Mouse (Mus musculus) c-Kit-positive CD71-negative TER-119-negative erythroid progenitor cells, embryonic 14.5 days (primary cell): ENCODE measurements around the gene Ptov1.

Experiments used
- DNase-seq: peaks from one replicate; pipeline ENCODE4 v3.0.0-alpha.2; 2013; ENCODE audit warnings: low read depth

Ptov1 gene

DNA sequence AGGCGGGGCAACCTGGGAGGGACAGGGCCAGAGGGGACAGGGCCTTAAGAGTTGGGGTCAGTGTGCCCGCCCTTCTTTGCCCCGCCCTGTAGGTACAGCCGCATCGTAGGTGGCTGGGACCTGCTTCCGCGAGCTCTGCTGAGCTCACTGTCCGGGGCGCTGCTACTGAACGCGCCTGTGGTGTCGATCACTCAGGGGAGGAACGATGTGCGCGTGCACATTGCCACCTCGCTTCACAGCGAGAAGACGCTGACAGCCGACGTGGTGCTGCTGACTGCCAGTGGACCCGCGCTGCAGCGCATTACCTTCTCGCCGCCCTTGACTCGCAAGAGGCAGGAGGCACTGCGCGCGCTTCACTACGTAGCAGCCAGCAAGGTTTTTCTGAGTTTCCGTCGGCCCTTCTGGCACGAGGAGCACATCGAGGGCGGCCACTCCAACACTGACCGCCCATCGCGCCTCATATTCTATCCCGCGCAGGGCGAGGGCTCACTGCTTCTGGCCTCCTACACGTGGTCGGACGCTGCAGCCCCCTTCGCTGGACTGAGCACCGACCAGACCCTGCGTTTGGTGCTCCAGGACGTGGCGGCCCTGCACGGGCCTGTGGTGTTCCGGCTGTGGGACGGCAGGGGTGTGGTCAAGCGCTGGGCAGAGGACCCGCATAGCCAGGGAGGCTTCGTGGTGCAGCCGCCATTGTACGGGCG lies 29.9 kb downstream of the Ptov1 start:
- no peak for DNase-seq

DNA sequence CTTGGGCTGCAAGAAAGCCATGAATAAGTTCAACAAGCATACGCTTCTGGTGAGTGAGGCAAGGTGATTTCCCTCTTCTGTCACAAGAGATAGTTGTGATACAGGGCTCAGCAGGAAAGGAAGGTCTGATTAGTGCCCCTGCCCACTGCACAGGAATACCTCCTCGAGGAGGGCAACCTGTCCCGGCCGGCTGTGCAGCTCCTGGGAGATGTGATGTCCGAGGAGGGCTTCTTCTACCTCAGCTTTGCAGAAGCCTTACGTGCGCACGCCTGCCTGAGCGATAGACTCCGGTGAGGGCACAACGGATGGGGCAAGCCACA lies 30.5 kb downstream of the Ptov1 start:
- no peak for DNase-seq

DNA sequence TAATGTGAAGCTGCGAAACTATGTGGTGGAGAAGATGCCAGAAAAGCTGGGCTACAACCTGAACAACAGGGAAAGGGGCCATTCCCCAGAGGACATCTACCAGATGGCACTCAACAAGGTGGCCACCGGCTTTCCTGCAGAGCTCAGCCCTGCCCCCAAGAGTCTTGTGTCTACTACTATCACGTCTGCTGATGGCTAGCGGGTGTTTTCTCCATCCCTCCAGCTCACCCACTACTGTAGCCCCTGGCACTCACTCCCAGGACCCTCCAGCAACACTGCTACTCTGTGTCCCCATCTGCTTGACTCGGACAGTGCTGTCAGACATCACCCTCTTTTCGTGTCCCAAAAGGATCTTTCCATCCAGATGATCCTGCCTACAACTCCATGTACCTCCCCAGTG lies 31.5 kb downstream of the Ptov1 start:
- no peak for DNase-seq

DNA sequence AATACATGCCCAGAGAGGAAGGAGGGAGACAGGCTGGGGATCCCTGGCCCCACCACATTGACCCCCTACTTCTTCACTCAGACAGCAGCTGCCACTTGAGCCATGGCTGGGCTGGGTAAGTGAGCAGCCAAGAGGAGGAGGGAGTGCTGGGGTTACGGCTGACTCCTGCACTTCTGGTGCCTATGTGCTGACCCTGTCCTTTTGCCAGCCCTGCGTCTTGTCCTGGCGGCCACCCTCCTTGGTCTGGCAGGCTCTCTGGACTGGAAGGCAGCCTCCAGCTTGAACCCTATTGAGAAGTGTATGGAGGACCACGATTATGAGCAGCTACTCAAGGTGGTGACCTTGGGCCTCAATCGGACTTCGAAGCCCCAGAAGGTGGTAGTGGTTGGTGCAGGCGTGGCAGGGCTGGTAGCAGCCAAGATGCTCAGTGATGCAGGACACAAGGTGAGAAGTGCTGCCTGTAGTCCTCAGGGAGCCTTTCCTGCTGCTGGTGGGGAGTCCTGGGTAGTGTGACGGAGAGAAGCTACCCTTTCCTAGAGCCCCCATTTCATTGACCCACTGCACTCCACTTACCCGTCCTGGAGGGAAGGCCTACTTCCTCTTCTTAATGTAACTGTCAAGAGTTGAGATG lies 33.0 kb downstream of the Ptov1 start:
- no peak for DNase-seq

DNA sequence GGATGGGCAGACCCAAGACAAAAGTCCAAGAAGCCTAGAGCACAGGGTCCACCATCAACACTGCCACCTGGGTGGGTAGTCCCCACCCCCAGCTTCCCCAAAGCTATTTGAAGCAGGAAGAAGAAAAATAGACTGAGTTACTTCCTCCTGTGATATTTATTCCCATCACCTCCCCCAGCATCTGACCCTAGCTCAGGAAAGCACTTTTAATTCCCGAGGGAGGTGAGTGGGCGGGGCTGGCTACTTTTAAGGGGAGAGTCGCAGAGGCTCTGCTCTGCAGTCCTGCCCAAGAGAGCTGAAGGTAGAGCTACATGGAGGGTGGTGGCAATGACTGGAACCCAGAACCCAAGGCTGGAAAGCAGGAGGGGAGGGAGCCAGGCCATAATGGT lies 33.6 kb downstream of the Ptov1 start:
- no peak for DNase-seq

DNA sequence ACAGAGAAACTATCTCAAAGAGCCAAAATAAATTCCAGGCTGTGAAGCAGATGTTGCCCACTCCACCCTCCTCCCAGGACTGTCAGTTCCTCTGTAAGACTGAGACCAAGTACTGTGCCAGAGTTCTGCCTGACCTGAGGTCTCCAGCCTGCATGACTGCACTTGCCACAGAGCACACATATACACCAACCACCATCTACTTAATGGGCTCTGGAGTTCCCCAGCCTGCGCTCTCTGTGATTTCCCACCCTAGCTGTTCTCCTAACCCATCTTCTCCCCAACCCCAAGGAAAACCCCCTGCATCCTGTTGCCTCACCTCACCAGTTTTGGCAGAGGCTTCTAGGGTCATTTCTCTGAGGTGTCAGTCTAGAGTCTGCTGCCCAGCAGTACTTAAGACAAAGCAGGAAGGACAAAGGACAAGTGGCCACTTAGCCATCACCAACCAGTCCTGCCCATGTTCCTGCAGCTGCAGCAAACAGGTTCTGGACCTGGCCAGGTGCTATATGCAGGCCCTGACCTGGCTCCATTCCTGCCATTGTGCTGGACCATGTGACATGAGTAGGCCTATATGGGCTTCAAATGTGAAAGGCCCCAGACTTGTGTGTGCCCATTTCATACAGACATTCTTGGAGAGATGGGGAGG lies 34.1 kb downstream of the Ptov1 start:
- DNase-seq, result no peak

DNA sequence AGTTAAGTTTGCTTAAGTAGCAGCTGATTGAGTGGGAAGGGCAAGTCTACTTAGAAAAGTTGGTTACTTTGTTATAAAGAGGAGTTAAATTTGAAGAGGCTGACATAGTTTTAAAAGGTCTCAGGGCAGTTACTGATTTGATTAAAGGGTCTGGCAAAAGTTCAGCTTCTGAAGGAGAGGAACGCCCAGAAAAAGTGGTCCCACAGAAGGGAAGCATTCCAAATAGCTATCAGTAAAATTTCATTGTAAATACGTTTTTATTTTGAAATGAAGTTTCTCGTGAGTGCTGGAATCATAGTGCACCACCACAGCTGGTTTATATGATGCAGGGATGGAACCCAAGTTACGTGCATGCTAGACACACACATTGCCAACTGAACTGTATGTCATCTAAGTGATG lies 36.8 kb downstream of the Ptov1 start:
- DNase-seq, result no peak

DNA sequence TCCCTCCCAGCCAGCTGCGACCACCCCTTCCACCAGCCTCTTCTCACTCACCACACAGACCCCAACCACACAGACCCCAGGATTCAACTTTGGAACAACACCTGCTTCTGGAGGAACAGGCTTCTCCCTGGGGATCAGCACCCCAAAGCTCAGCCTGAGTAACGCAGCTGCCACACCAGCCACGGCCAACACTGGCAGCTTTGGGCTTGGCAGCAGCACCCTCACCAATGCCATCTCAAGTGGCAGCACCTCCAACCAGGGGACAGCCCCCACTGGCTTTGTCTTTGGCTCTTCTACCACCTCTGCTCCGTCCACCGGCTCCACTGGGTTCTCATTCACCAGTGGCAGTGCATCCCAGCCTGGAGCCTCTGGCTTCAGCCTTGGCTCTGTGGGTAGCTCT lies 40.9 kb downstream of the Ptov1 start:
- DNase-seq, result no peak

DNA sequence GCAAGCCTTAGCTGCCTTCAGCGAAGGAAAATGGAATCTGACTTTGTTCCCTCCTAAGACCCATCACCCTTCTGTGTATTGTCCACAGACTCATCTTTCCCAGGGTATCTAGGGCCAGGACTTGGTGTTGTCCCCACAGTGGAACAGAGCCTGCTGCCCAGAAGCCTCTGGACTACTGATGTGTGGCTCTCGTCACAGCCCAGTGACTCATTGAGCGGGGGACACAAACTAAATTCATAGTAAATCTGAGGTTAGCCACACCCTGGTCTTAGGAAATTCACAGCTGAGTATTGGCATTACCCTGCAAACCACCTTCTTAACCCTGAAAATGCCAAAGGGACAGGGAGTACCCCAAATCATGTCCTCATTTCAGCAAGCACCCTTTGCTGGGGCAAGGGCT lies 42.8 kb downstream of the Ptov1 start:
- DNase-seq, result no peak

DNA sequence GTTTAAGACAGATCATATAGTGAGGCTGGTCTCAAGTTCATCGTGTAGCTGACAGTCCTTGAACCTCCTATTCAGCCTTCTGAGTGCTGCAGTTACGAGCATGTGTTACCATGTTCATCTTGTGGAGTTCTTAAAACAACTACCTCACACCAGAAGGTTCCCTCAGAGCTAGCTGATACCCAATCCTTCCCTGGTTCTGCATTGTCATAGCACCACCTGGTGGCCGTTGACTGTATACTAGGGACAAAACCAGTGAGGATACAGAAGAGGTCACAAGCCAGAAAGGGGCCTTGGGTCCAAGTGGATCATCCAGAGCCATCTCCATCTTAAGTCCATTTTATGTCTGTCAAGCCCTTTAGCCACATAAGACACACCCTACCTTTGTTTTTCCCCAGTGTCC lies 44.7 kb downstream of the Ptov1 start:
- peak; percentile 78 for DNase-seq

DNA sequence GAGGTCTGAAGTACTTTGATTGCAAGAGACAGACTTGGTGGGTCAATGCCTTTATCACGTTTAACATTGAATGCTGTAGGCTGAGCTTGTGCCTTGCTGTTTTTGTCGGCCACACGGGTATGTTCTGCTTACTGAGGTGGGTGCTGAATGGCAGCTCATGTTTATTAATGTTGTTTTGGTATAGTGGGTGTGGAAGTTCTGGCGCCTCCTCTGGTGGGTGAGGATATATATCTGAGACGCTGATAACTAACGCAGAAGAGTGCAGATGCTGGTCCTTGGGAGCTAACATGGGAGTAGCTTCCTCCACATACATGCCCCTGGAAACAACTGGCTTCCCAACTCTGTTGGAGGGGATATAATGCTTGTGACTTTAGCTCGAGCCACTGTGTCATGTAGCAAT lies 46.2 kb downstream of the Ptov1 start:
- DNase-seq, result no peak

DNA sequence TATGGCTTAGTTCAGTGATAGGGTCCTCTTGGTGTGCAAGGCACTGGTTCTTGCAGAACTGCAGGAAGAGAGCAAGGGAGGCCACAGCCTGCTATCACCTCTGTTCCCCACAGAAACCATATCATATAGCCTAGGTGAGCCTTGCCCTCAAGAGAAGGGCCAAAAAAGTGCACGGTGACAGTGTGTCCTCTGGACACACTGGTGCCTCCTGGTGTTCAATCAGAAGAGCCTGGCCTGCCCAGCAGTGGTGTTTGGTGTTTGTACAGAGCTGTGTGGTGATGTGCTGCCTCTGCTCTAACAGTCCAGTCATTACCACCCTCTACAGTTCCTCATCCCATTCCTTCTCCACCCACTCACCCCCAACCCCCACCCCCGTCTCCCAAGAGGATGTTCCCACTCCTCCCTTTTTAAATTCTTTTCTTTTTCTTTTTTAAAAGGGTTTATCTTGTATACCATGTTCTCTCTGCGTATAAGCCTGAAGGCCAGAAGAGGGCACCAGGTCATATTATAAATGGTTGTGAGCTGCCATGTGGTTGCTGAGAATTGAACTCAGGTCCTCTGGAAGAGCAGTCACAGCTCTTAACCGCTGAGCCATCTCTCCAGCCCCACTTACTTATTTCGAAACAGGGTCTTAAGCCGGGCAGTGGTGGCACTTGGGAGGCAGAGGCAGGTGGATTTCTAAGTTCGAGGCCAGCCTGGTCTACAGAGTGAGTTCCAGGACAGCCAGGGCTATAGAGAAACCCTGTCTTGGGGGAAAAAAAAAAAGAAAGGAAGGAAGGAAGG lies 47.7 kb downstream of the Ptov1 start:
- DNase-seq, result no peak

DNA sequence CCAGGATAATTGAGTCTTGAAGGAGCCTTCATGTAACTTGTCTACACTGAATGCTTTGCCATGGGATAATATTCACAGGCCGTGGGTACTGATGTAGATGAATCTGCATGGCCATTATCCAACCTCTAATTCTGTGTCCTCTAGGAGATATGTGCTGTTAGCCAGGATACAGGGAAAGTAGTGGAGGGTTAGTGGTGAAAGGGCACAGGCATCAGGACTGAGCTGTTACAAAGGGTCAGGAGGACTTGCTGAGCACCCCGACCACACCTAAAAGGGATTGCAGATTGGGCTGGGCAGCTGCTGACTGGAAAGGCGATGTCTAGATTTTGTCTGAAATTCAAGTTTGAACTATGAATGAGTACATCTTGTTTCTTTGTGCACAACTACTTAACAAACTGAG lies 49.1 kb downstream of the Ptov1 start:
- no peak for DNase-seq

DNA sequence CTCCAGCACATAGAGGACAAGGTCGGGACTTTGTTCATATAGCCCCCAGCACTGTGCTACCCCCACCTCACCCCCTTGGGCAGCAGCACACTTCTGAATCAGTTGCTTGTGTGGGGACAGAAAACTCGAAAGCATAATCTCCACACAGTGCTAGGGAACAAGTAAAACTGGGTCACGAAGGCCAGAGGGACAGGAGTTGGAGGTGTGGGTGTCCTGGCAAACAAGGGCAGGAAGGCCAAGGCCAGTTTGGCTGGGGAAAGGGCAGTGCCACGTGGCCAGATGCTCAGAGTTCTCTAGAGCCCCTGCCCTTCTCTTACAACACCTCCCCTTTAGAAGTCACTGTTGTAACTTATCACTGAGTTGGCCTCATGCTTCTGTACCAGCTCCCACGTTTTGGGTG lies 49.7 kb downstream of the Ptov1 start:
- DNase-seq, result no peak

DNA sequence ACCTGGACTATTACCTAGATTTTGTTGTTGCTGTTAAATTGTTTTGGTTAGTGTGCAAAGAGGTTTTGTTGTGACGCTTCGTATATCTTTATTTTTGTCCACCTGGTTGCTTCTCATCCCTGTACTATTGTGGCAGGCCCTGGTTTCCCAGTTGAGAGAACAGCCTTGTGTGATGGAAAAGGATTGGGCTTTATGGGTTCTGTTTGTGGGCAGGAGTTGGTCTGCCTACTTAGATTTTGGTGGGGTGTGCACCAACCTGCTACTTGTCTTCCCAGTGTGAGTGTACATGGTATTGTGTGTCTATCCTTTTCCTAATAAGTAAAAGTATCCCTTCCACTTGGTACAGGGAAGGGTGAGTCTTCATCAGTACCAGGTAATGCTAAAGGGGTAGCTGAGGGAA lies 50.2 kb downstream of the Ptov1 start:
- no peak for DNase-seq

DNA sequence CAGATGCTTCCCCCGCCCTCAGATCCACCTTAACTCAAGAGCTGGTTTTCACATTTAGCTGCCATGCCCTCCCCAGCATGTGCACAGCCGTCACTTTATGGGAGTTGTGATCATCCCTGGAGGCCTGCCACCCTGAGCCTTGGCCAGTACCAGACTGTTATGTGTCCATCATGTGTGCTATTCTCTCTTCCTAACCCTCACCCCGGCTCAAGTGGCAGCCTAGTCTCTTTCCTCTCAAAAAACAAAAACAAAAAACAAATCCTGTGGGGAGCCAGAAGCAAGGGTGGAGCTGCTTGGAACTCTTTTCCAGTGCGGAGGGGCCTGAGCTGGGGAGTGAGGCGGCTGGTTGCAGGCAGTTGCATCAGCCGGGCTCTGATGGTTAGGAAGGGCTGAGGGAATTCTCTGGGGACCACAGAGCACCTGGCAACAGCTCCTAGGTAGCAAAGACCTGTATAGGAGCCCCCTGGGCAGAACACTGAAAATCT lies 50.8 kb downstream of the Ptov1 start:
- DNase-seq, result no peak

DNA sequence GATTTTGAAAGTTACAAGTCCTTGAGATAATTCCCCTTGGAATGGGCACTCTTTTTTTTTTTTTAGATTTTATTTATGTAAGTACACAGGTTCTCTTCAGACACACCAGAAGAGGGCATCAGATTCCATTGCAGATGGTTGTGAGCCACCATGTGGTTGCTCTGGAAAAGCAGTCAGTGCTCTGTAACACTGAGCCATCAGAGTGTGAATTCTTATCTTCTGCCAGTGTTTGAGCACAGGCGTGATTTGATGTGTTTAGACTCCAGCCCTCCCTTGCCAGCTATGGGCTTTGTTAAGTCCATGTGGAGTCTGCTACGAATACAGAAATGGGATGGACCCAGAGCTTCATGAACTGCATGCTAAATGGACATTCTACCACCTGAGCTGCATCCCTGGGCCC lies 51.4 kb downstream of the Ptov1 start:
- no peak for DNase-seq

DNA sequence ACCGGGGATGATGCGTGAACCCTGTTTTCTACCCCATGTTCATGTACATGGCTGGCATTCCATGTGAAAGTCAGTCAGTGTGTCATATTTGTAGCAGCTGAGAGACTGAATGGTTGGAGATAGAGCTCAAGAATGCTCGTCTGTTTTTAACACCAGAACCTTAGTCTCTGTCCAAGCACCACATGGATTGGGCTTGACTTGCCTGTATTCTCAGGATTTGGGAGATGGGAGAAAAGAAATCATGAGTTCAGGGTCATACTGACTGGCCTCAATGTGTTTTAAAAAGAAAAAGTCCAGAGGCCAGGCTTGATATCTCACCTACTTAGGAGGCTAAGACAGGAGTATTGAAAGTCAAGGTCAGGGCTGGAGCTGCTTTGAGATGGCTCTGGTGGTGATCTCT lies 52.1 kb downstream of the Ptov1 start:
- DNase-seq, result no peak

DNA sequence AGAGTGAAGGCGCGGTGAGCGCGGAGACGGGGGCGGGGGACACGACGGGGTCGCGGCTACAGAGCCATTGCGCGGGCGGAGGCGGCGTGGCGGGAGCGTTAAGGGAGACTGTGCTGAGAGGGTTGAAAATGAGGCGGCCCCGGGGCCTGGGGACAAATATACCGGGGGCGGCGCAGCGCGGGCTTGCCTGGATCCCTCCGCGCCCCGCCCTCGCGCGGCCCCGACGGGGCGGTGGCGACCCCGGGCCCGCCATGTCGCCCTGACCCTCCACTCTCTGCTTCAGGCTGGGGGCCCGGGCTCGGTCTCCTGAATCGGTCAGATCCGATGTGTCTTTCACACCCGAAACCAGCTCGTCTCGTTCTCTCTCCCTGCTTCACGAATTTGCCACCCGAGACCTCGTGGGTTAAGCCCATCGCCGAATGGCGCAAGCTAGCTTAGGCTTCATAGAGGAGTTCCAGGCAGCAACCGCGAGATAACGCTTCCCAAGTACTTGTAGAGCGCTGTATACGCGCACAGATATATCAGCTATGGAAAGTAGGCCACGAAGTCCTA lies 53.0 kb downstream of the Ptov1 start, which contains the start of gene Atf5:
Gene Atf5, minus strand, starts transcription at position 189 of the 552 bp plus-strand sequence.
- DNase-seq, result no peak

DNA sequence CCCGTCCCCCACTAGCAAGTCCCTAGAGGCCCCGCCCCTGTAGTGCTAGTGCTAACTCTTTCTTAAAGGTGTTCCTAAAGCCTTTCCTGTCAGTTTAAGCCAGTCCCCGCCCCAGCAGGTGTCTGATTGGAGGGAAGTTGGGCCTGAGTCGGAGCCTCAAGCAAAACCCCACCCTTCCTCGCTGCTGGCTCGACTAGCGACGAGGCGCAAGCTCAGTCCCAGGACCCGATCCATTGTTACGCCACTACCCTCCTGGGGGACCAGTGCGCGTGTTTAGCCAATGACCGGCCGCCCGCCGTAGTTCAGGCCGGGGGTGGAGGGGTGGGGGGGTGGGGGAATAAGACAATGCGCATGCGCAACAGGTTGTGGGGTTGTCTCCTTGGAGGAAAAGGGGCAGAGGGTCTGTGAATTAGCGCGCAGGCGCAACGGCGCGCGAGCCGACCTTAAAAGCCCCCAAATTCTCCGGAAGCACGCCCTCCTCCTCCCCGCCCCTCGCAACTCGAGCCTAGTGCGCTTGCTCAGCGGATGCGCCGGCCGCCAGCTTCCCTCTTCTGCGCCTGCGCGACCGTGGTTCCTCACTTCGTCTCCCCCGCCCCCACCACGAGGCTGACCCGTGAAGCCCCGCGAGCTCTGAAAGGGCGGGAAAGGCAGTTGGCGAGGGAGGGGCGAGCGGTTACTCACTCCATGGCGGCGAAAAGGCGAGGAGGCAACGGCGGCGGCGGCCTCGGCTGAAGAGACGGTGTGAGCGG lies 53.7 kb downstream of the Ptov1 start, which contains the start of the genes Nup62 and Il4i1:
Gene Nup62, plus strand, starts transcription at position 368 of the 749 bp plus-strand sequence.
Gene Il4i1, plus strand, starts transcription at position 667 of the 749 bp plus-strand sequence.
- peak; percentile 98 for DNase-seq

DNA sequence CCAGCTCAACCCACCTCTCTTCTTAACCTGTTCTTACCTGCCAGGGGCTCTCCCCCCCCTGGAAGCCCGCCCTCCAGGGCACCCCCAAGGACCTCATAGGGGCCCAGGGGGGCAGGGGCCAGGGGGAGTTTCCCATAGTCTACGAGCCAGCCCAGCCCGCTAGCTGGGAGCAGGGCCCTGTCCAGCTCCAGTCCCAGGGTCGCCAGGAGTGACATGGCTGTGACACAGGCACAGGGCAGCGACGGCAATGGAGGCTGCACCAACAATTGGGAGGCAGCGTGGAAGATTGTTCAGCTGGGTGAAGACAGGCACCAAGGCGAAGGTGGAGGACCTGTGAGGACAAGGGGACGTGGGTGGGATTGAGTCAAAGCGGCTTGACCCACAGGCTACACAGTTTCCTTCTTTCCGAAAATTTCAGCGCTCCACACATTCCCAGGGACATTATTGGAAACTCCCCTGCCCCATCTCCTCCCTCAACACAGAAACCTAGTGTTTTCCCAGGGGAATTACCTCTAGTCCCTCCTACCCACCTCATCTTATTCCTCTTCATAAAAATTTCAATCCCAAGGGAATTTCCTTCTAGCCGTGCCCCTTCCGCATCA lies 54.5 kb downstream of the Ptov1 start:
- DNase-seq, result no peak
